Mouse (Mus musculus): ENCODE data around the gene Ang.

DNA sequence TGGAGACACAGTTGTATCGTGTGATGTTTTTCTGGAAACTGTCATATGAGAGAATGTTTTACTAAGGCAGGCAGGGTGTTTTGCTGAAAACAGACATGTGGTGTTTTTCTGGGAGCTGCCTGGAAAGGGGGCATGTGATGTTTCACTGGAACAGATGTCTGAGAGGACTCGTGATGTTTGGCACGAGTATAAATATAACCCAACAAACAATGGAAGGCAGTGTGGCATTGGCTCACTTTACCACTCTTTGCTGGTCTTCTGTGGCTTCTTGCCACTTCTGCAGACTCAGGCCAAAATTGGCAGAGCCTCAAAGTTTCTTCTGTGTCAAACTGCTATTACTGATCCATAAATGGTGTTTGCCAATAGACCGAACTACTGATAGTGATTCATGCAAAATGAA is 52.3 kb downstream of the Ang start:
- TF ChIP-seq CTCF (IDR thresholded peaks at IDR 0.05; ENCODE audit: low read depth, low read length), result no peak
- TF ChIP-seq POLR2A (IDR thresholded peaks at IDR 0.05; ENCODE audit: extremely low read depth, insufficient read depth, low read length), result no peak

All from liver, adult 2 months (tissue).